Mouse (Mus musculus) limb, embryonic 15.5 days (tissue): ENCODE measurements around the gene Nrn1. TPM values are rescaled to one million over a fixed set of nuclear protein-coding genes. Genes with fewer than 3 reads are reported as not detected.

Experiments used
- ATAC-seq: fragments of 200-750 bp; cut with Nextera tagmentation; 2 replicates; pipeline ENCODE4 v1.8.0; 2017; ENCODE audit warnings: low read depth, moderate TSS enrichment; ENCODE audit not compliant: insufficient number of reproducible peaks, low FRiP score, low TSS enrichment
- H3K27ac ChIP-seq: fragments of 300-500 bp; sonication (generic); 2 replicates; pipeline ENCODE4 v1.5.1; 2015; ENCODE audit warnings: moderate library complexity, mild to moderate bottlenecking, inconsistent platforms
- H3K27me3 ChIP-seq: fragments of 300-500 bp; sonication (generic); 2 replicates; pipeline ENCODE4 v1.6.1; 2015; ENCODE audit warnings: inconsistent platforms
- H3K36me3 ChIP-seq: fragments of 300-500 bp; sonication (generic); 2 replicates; pipeline ENCODE4 v1.6.1; 2015; ENCODE audit warnings: inconsistent platforms
- H3K4me1 ChIP-seq: fragments of 300-500 bp; sonication (generic); 2 replicates; pipeline ENCODE4 v1.6.1; 2015; ENCODE audit warnings: inconsistent platforms
- H3K4me2 ChIP-seq: fragments of 300-500 bp; sonication (generic); 2 replicates; pipeline ENCODE4 v1.6.1; 2015; ENCODE audit warnings: mild to moderate bottlenecking, inconsistent platforms
- H3K4me3 ChIP-seq: fragments of 300-500 bp; sonication (generic); 2 replicates; pipeline ENCODE4 v1.5.1; 2015; ENCODE audit warnings: mild to moderate bottlenecking, inconsistent platforms
- H3K9ac ChIP-seq: fragments of 300-500 bp; sonication (generic); 2 replicates; pipeline ENCODE4 v1.6.1; 2015; ENCODE audit warnings: inconsistent platforms
- H3K9me3 ChIP-seq: fragments of 300-500 bp; sonication (generic); 2 replicates; pipeline ENCODE4 v1.6.1; 2016; ENCODE audit warnings: inconsistent platforms
- WGBS: fragments of 180-500 bp; shearing (Covaris S2); methylation state at CpG from one replicate; pipeline ENCODE4 v1.1.7; 2015; 5-methylcytosine and 5-hydroxymethylcytosine counted together
- polyA plus RNA-seq: library from polyadenylated mRNA; unstranded; fragments of >200 nt; fragmentation: Nextera tagmentation; extraction: Ambion mirVana; gene quantifications from 2 replicates; pipeline ENCODE4 v1.2.1, GENCODE M21; 2015

Gene Nrn1
- polyA plus RNA-seq, 1 experiment from 2014 or later = 24.0 TPM

DNA sequence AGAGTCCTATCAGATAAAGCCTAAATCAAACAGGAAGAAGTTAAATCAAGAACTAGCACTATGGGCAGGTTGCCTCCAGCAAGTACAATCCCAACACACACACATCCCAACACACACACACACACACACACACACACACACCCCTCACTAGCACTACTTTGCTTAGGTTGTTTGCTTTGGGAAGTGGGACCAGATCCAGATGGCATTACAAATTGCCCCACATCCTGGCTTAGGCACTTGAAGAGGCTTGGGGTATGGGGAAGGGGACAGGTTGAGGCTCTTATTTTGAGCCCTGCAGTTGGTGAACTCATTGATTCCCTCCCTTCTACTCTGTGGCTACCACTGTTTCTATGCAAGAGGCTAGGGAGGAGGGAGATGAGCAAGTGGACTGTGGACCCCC, 12.6 kb downstream of the Nrn1 start:
- Histone ChIP-seq H3K9me3 (no peaks in the 10 kb centered on the region), H3K4me3 (no peak overlapping the region), H3K36me3 (no peaks in the 10 kb centered on the region), H3K27ac (no peak overlapping the region), H3K4me1 (peaks cover 26% of the 10 kb centered on the region), H3K9ac (no peak overlapping the region), H3K4me2 (no peak overlapping the region), H3K27me3 (peaks cover 52% of the 10 kb centered on the region)
- no peak for ATAC-seq

GRCm38 (mm10) chr13:36720297-36721017, 14.5 kb downstream of the Nrn1 start:
- Histone ChIP-seq H3K27me3 (peaks cover 40% of the 10 kb centered on the region), H3K9ac (no peak overlapping the region), H3K9me3 (no peaks in the 10 kb centered on the region), H3K4me1 (peaks cover 15% of the 10 kb centered on the region), H3K27ac (no peak overlapping the region), H3K4me3 (no peak overlapping the region), H3K36me3 (no peaks in the 10 kb centered on the region), H3K4me2 (no peak overlapping the region)
- no peak for ATAC-seq
- 92% methylated on average over 5 of the region's 5 CpGs for WGBS

GRCm38 (mm10) chr13:36717376-36717775, 17.6 kb downstream of the Nrn1 start:
- WGBS = 63% methylated on average over 3 of the region's 3 CpGs
- Histone ChIP-seq H3K9ac (no peak overlapping the region), H3K4me3 (no peak overlapping the region), H3K27ac (no peak overlapping the region), H3K36me3 (no peaks in the 10 kb centered on the region), H3K9me3 (no peaks in the 10 kb centered on the region), H3K4me2 (no peak overlapping the region), H3K4me1 (no peaks in the 10 kb centered on the region), H3K27me3 (peaks cover 11% of the 10 kb centered on the region)
- ATAC-seq = no peak

DNA sequence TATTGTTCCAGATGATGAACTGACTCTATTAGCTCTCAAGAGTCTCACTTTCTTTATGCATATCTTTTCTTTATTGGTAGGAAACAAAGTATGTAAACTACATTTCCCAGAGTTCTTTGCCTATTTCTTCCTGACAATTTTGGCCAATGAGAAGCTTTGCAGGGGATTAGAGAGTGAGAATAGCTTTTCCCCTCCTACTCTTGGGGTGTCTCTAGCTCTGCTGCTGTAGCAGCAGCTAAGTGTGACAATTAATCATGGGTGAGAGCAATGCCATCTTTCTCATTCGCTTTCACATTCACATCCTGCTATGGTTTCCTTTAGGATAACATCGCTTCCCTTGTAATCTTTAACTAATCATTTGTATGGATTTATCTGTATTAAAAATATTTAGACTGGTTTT, 18.2 kb downstream of the Nrn1 start:
- no peaks in the 10 kb centered on the region for H3K36me3 ChIP-seq
- no peak for ATAC-seq
- no peaks in the 10 kb centered on the region for H3K4me1 ChIP-seq
- no peak overlapping the region for H3K27ac ChIP-seq
- WGBS = 58% methylated on average over 2 of the region's 2 CpGs
- H3K4me2 ChIP-seq = no peak overlapping the region
- H3K4me3 ChIP-seq = no peak overlapping the region
- no peaks in the 10 kb centered on the region for H3K9me3 ChIP-seq
- H3K27me3 ChIP-seq = 0 out of 2 replicates have a peak, but pooled peaks cover 5% of the 10 kb centered on the region
- no peak overlapping the region for H3K9ac ChIP-seq

DNA sequence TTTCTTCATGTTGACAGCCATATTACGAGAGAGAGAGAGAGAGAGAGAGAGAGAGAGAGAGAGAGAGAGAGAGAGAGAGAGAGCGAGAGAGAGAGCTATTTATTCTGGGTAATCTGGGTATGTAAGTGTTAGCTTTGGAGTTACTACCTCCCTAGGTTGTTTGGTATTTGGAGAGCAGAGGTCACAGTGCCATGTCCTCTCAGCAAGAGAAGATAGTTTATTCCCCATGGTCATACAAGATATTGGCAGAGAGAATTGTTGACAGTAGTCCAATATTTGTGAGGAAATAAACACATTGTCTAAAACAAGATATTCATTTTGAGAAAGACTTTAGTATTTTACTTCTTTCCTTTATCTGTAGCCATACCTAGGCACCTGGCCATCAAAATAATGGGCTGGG, 20.8 kb downstream of the Nrn1 start:
- Histone ChIP-seq H3K9me3 (no peaks in the 10 kb centered on the region), H3K36me3 (no peaks in the 10 kb centered on the region), H3K27me3 (no peaks in the 10 kb centered on the region), H3K9ac (no peak overlapping the region), H3K4me3 (no peak overlapping the region), H3K4me2 (no peak overlapping the region), H3K27ac (no peak overlapping the region), H3K4me1 (no peaks in the 10 kb centered on the region)
- 72% methylated on average over 2 of the region's 2 CpGs for WGBS
- ATAC-seq = no peak

DNA sequence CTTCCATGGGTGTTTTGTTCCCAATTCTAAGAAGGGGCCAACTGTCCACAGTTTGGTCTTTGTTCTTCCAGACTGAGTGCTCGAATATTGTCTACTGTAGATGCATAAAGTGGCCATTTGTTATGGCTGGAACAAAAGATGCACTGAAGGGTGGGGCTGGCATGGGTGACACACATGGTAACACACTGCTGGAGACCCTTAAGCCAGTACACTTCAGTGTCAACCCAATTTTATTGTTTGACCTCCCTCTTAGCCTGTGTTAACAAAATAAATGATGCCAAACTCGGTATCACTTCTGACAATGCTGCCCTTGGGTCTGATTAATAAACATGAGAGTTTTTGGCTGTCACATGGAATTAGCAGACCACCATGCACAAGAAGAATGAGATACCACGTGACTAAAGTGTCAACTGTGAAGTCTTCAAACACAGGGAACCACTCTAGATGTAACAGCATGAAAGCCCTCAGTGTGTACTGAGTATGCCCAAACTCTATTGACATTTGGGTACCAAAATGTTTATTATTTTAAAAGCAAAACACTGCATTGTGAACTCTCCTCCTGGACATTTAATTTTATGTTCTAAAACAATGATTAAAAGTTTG, 27.7 kb downstream of the Nrn1 start:
- Histone ChIP-seq H3K9me3 (no peaks in the 10 kb centered on the region), H3K27ac (no peak overlapping the region), H3K4me1 (no peaks in the 10 kb centered on the region), H3K4me2 (no peak overlapping the region), H3K9ac (no peak overlapping the region), H3K27me3 (no peaks in the 10 kb centered on the region), H3K36me3 (no peaks in the 10 kb centered on the region), H3K4me3 (no peak overlapping the region)
- WGBS = 72% methylated on average over 3 of the region's 3 CpGs
- no peak for ATAC-seq

DNA sequence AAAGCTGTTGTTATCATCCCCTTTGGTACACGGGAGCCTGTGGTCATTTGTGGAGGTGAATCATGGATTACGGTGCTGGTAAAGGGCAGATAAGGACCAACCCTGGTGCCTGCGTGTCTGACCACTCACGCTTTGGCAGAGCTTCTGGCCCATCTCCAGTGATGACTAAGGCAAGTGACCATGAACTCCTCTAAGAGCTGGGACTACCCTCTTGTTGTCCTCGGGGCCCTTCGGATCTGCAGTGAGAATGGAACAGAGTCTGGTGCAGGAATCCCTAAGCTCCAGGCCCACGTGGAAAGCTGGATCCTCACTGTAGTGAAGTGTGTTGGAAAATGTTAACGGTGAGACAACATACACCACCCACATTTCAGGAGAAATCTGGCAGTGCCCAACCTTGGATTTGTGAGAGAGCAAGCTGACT, 38.6 kb downstream of the Nrn1 start:
- Histone ChIP-seq H3K9me3 (no peaks in the 10 kb centered on the region), H3K4me3 (no peak overlapping the region), H3K4me1 (no peaks in the 10 kb centered on the region), H3K27me3 (no peaks in the 10 kb centered on the region), H3K4me2 (no peak overlapping the region), H3K36me3 (no peaks in the 10 kb centered on the region), H3K27ac (no peak overlapping the region), H3K9ac (no peak overlapping the region)
- no peak for ATAC-seq
- WGBS = 81% methylated on average over 8 of the region's 8 CpGs

GRCm38 (mm10) chr13:36695516-36696201, 39.3 kb downstream of the Nrn1 start:
- ATAC-seq = no peak
- Histone ChIP-seq H3K9ac (no peak overlapping the region), H3K36me3 (no peaks in the 10 kb centered on the region), H3K9me3 (no peaks in the 10 kb centered on the region), H3K4me3 (no peak overlapping the region), H3K27me3 (no peaks in the 10 kb centered on the region), H3K27ac (no peak overlapping the region), H3K4me1 (no peaks in the 10 kb centered on the region), H3K4me2 (no peak overlapping the region)
- 59% methylated on average over 7 of the region's 7 CpGs for WGBS

GRCm38 (mm10) chr13:36683581-36683980, 51.4 kb downstream of the Nrn1 start:
- no peaks in the 10 kb centered on the region for H3K4me1 ChIP-seq
- H3K4me2 ChIP-seq = no peak overlapping the region
- no peaks in the 10 kb centered on the region for H3K36me3 ChIP-seq
- no peak overlapping the region for H3K4me3 ChIP-seq
- no peak overlapping the region for H3K27ac ChIP-seq
- no peaks in the 10 kb centered on the region for H3K27me3 ChIP-seq
- ATAC-seq = no peak
- H3K9me3 ChIP-seq = no peaks in the 10 kb centered on the region
- WGBS = 67% methylated on average over 4 of the region's 4 CpGs
- no peak overlapping the region for H3K9ac ChIP-seq

GRCm38 (mm10) chr13:36680690-36681355, 54.1 kb downstream of the Nrn1 start:
- H3K9me3 ChIP-seq = no peaks in the 10 kb centered on the region
- no peak overlapping the region for H3K4me2 ChIP-seq
- H3K36me3 ChIP-seq = no peaks in the 10 kb centered on the region
- H3K4me1 ChIP-seq = no peaks in the 10 kb centered on the region
- no peak overlapping the region for H3K27ac ChIP-seq
- 85% methylated on average over 8 of the region's 8 CpGs for WGBS
- no peak for ATAC-seq
- no peak overlapping the region for H3K9ac ChIP-seq
- H3K4me3 ChIP-seq = no peak overlapping the region
- no peaks in the 10 kb centered on the region for H3K27me3 ChIP-seq

DNA sequence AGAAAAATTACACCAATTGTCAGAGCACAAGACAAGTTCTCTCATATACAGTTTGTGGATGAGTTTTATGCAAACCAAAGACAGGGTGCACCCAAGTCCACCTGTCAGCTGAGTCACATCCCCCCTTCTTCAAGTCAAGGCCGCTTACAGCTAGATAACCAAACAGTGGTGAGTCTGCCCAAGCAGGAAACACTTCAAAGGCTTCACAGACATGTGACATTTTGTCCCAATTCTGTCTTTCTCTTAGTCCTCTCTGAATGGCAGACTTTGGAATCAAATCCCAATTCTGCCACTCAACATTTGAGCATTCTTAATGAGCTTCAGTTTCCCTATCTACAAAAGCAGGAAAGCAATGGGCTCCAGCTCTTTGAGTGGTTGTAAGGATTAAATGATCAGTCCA, 55.6 kb downstream of the Nrn1 start:
- no peak overlapping the region for H3K4me3 ChIP-seq
- no peaks in the 10 kb centered on the region for H3K4me1 ChIP-seq
- H3K9ac ChIP-seq = no peak overlapping the region
- WGBS = 58% methylated on average over 1 of the region's 1 CpGs
- no peaks in the 10 kb centered on the region for H3K36me3 ChIP-seq
- H3K4me2 ChIP-seq = no peak overlapping the region
- ATAC-seq = no peak
- H3K27ac ChIP-seq = no peak overlapping the region
- H3K27me3 ChIP-seq = no peaks in the 10 kb centered on the region
- H3K9me3 ChIP-seq = no peaks in the 10 kb centered on the region
